Mouse (Mus musculus) midbrain, embryonic 13.5 days (tissue): Measurements from ENCODE around the gene H1foo. TPM values are rescaled to one million over a fixed set of nuclear protein-coding genes. Genes with fewer than 3 reads are reported as not detected.

Experiments used
- ATAC-seq: fragments of 200-750 bp; cut with Nextera tagmentation; 2 replicates; pipeline ENCODE4 v1.8.0; 2017; ENCODE audit warnings: mild to moderate bottlenecking, moderate TSS enrichment, moderate library complexity
- H3K27ac ChIP-seq: fragments of 300-500 bp; sonication (generic); 2 replicates; pipeline ENCODE4 v1.5.1; 2015; ENCODE audit warnings: inconsistent platforms, mild to moderate bottlenecking, moderate library complexity
- H3K27me3 ChIP-seq: fragments of 300-500 bp; sonication (generic); 2 replicates; pipeline ENCODE4 v1.6.1; 2015; ENCODE audit warnings: mild to moderate bottlenecking, inconsistent platforms
- H3K36me3 ChIP-seq: fragments of 300-500 bp; sonication (generic); 2 replicates; pipeline ENCODE4 v1.6.1; 2015; ENCODE audit warnings: mild to moderate bottlenecking, inconsistent platforms
- H3K4me1 ChIP-seq: fragments of 300-500 bp; sonication (generic); replicated peaks from 2 replicates; pipeline ENCODE4 v1.6.1; 2015; ENCODE audit warnings: inconsistent platforms
- H3K4me2 ChIP-seq: fragments of 300-500 bp; sonication (generic); replicated peaks from 2 replicates; pipeline ENCODE4 v1.6.1; 2015; ENCODE audit warnings: moderate library complexity, mild to moderate bottlenecking, inconsistent platforms
- H3K4me3 ChIP-seq: fragments of 300-500 bp; sonication (generic); replicated peaks from 2 replicates; pipeline ENCODE4 v1.5.1; 2015; ENCODE audit warnings: mild to moderate bottlenecking, inconsistent platforms
- H3K9ac ChIP-seq: fragments of 300-500 bp; sonication (generic); replicated peaks from 2 replicates; pipeline ENCODE4 v1.6.1; 2015; ENCODE audit warnings: mild to moderate bottlenecking, inconsistent platforms
- H3K9me3 ChIP-seq: fragments of 300-500 bp; sonication (generic); 2 replicates; pipeline ENCODE4 v1.6.1; 2016; ENCODE audit warnings: mild to moderate bottlenecking, inconsistent platforms
- whole genome bisulfite sequencing: fragments of 180-500 bp; shearing (Covaris S2); methylation state at CpG from one replicate; pipeline ENCODE4 v1.1.7; 2015; 5-methylcytosine and 5-hydroxymethylcytosine counted together
- polyA plus RNA-seq: library from polyadenylated mRNA; unstranded; fragments of >200 nt; fragmentation: Nextera tagmentation; extraction: Ambion mirVana; gene quantifications from 2 replicates; pipeline ENCODE4 v1.2.1, GENCODE M21; 2015

H1foo gene
- polyA plus RNA-seq, 1 experiment from 2014 or later, result not detected

GRCm38 (mm10) chr6:115909940-115910339 lies 34.8 kb upstream of the H1foo start:
- WGBS, result 74% methylated on average over 8 of the region's 8 CpGs
- Histone ChIP-seq H3K9me3 (no peaks in the 10 kb centered on the region), H3K27ac (no peak overlapping the region), H3K4me2 (no peak overlapping the region), H3K4me1 (no peaks in the 10 kb centered on the region), H3K27me3 (no peaks in the 10 kb centered on the region), H3K36me3 (peaks cover 32% of the 10 kb centered on the region), H3K4me3 (no peak overlapping the region), H3K9ac (no peak overlapping the region)
- no peak for ATAC-seq

- Histone ChIP-seq H3K9me3 (no peaks in the 10 kb centered on the region), H3K36me3 (peaks cover 22% of the 10 kb centered on the region), H3K4me1 (no peaks in the 10 kb centered on the region), H3K27ac (no peak overlapping the region), H3K27me3 (no peaks in the 10 kb centered on the region), H3K4me3 (no peak overlapping the region), H3K9ac (no peak overlapping the region), H3K4me2 (no peak overlapping the region)
- ATAC-seq, result no peak
- 91% methylated on average over 6 of the region's 6 CpGs for WGBS
Measured at GRCm38 (mm10) chr6:115911763-115912162, 33.0 kb upstream of the H1foo start.

GRCm38 (mm10) chr6:115913482-115913881 lies 31.3 kb upstream of the H1foo start:
- WGBS, result 88% methylated on average over 10 of the region's 10 CpGs
- H3K9ac ChIP-seq, result 0 out of 2 replicates have a peak overlapping the region, but pooled peaks have one; percentile 14
- H3K36me3 ChIP-seq, result peaks cover 19% of the 10 kb centered on the region
- no peak overlapping the region for H3K27ac ChIP-seq
- no peaks in the 10 kb centered on the region for H3K4me1 ChIP-seq
- ATAC-seq, result no peak
- no peaks in the 10 kb centered on the region for H3K9me3 ChIP-seq
- no peak overlapping the region for H3K4me2 ChIP-seq
- no peak overlapping the region for H3K4me3 ChIP-seq
- no peaks in the 10 kb centered on the region for H3K27me3 ChIP-seq

GRCm38 (mm10) chr6:115914511-115915202 lies 30.1 kb upstream of the H1foo start:
- Histone ChIP-seq H3K4me1 (no peaks in the 10 kb centered on the region), H3K4me3 (no peak overlapping the region), H3K27me3 (no peaks in the 10 kb centered on the region), H3K9ac (no peak overlapping the region), H3K9me3 (no peaks in the 10 kb centered on the region), H3K4me2 (no peak overlapping the region), H3K36me3 (peaks cover 19% of the 10 kb centered on the region), H3K27ac (no peak overlapping the region)
- no peak for ATAC-seq
- 86% methylated on average over 15 of the region's 15 CpGs for WGBS

GRCm38 (mm10) chr6:115915601-115916445 lies 28.9 kb upstream of the H1foo start:
- H3K4me2 ChIP-seq, result no peak overlapping the region
- no peaks in the 10 kb centered on the region for H3K27me3 ChIP-seq
- no peak overlapping the region for H3K9ac ChIP-seq
- no peaks in the 10 kb centered on the region for H3K4me1 ChIP-seq
- 85% methylated on average over 17 of the region's 17 CpGs for WGBS
- no peak overlapping the region for H3K4me3 ChIP-seq
- no peak for ATAC-seq
- H3K27ac ChIP-seq, result no peak overlapping the region; the same call in 1 of the 2 replicates
- no peaks in the 10 kb centered on the region for H3K9me3 ChIP-seq
- peaks cover 19% of the 10 kb centered on the region for H3K36me3 ChIP-seq

GRCm38 (mm10) chr6:115916611-115917010 lies 28.1 kb upstream of the H1foo start:
- no peaks in the 10 kb centered on the region for H3K9me3 ChIP-seq
- ATAC-seq, result no peak
- no peak overlapping the region for H3K27ac ChIP-seq
- H3K4me3 ChIP-seq, result no peak overlapping the region
- H3K27me3 ChIP-seq, result no peaks in the 10 kb centered on the region
- H3K4me2 ChIP-seq, result no peak overlapping the region
- no peak overlapping the region for H3K9ac ChIP-seq
- peaks cover 19% of the 10 kb centered on the region for H3K36me3 ChIP-seq
- H3K4me1 ChIP-seq, result no peaks in the 10 kb centered on the region
- 89% methylated on average over 5 of the region's 5 CpGs for WGBS

- Histone ChIP-seq H3K27ac (no peak overlapping the region), H3K9ac (no peak overlapping the region), H3K9me3 (no peaks in the 10 kb centered on the region), H3K4me3 (no peak overlapping the region), H3K36me3 (peaks cover 23% of the 10 kb centered on the region), H3K4me2 (no peak overlapping the region), H3K4me1 (no peaks in the 10 kb centered on the region), H3K27me3 (no peaks in the 10 kb centered on the region)
- no peak for ATAC-seq
- 90% methylated on average over 1 of the region's 1 CpGs for WGBS
Measured at GRCm38 (mm10) chr6:115918615-115919014, 26.1 kb upstream of the H1foo start.

- Histone ChIP-seq H3K27me3 (no peaks in the 10 kb centered on the region), H3K4me1 (no peaks in the 10 kb centered on the region), H3K4me3 (no peak overlapping the region), H3K36me3 (peaks cover 28% of the 10 kb centered on the region), H3K9me3 (no peaks in the 10 kb centered on the region), H3K9ac (no peak overlapping the region), H3K4me2 (no peak overlapping the region), H3K27ac (no peak overlapping the region)
- ATAC-seq, result no peak
- 92% methylated on average over 5 of the region's 5 CpGs for WGBS
Measured at GRCm38 (mm10) chr6:115919876-115920275, 24.9 kb upstream of the H1foo start.

GRCm38 (mm10) chr6:115924829-115925228 lies 19.9 kb upstream of the H1foo start:
- Histone ChIP-seq H3K27me3 (no peaks in the 10 kb centered on the region), H3K4me2 (no peak overlapping the region), H3K4me1 (peaks cover 11% of the 10 kb centered on the region; the same call in 1 of the 2 replicates), H3K9me3 (no peaks in the 10 kb centered on the region), H3K36me3 (peaks cover 14% of the 10 kb centered on the region; the same call in 1 of the 2 replicates), H3K27ac (no peak overlapping the region), H3K4me3 (no peak overlapping the region), H3K9ac (no peak overlapping the region)
- ATAC-seq, result no peak
- WGBS, result 60% methylated on average over 6 of the region's 6 CpGs

GRCm38 (mm10) chr6:115926416-115926815 lies 18.3 kb upstream of the H1foo start:
- Histone ChIP-seq H3K9me3 (no peaks in the 10 kb centered on the region), H3K27me3 (no peaks in the 10 kb centered on the region), H3K4me3 (no peak overlapping the region), H3K4me1 (peaks cover 18% of the 10 kb centered on the region; the same call in 1 of the 2 replicates), H3K9ac (no peak overlapping the region), H3K27ac (no peak overlapping the region), H3K36me3 (peaks cover 9% of the 10 kb centered on the region; the same call in 1 of the 2 replicates), H3K4me2 (no peak overlapping the region)
- 82% methylated on average over 10 of the region's 10 CpGs for WGBS
- ATAC-seq, result no peak

- H3K4me3 ChIP-seq, result no peak overlapping the region
- WGBS, result 77% methylated on average over 10 of the region's 10 CpGs
- no peaks in the 10 kb centered on the region for H3K27me3 ChIP-seq
- H3K4me2 ChIP-seq, result no peak overlapping the region
- H3K9ac ChIP-seq, result no peak overlapping the region
- peak; percentile 35 for ATAC-seq
- H3K36me3 ChIP-seq, result peaks cover 9% of the 10 kb centered on the region; the same call in 1 of the 2 replicates
- H3K9me3 ChIP-seq, result no peaks in the 10 kb centered on the region
- H3K27ac ChIP-seq, result no peak overlapping the region
- H3K4me1 ChIP-seq, result peaks cover 22% of the 10 kb centered on the region; the same call in 1 of the 2 replicates
Measured at GRCm38 (mm10) chr6:115927292-115928242, 17.2 kb upstream of the H1foo start.
